Mouse (Mus musculus): ENCODE results near the gene Ap2a1. TPM values are rescaled to one million over a fixed set of nuclear protein-coding genes. Genes with fewer than 3 reads are reported as not detected.

The Ap2a1 gene
- polyA plus RNA-seq (2012; rRNA removed) = 88.2 and 99.1 TPM in 2 replicates

GRCm38 (mm10) chr7:44929204-44930151 is at the start of gene Ap2a1:
Gene Ap2a1, minus strand, starts transcription at chr7:44929496.
- peak; percentile 97 for DNase-seq (ENCODE audit: low read depth)

GRCm38 (mm10) chr7:44978300-44978699 is 49.0 kb upstream of the Ap2a1 start:
- no peak for DNase-seq (ENCODE audit: low read depth)

- DNase-seq (ENCODE audit: low read depth) = no peak
Observed at GRCm38 (mm10) chr7:44975117-44975419, 45.8 kb upstream of the Ap2a1 start.

- DNase-seq (ENCODE audit: low read depth) = no peak
Observed at GRCm38 (mm10) chr7:44974383-44975116, 45.3 kb upstream of the Ap2a1 start, which contains the start of gene Cpt1c. Gene Cpt1c, minus strand, starts transcription at chr7:44974851.

GRCm38 (mm10) chr7:44973415-44974130 is 44.3 kb upstream of the Ap2a1 start:
- no peak for DNase-seq (ENCODE audit: low read depth)

- DNase-seq (ENCODE audit: low read depth) = no peak
Observed at GRCm38 (mm10) chr7:44971142-44971541, 41.8 kb upstream of the Ap2a1 start.

- DNase-seq (ENCODE audit: low read depth) = no peak
Observed at GRCm38 (mm10) chr7:44970231-44970691, 41.0 kb upstream of the Ap2a1 start.

- DNase-seq (ENCODE audit: low read depth) = no peak
Observed at GRCm38 (mm10) chr7:44966638-44967037, 37.3 kb upstream of the Ap2a1 start.

GRCm38 (mm10) chr7:44965975-44966374 is 36.7 kb upstream of the Ap2a1 start:
- no peak for DNase-seq (ENCODE audit: low read depth)

- no peak for DNase-seq (ENCODE audit: low read depth)
Observed at GRCm38 (mm10) chr7:44964990-44965389, 35.7 kb upstream of the Ap2a1 start.

- DNase-seq (ENCODE audit: low read depth) = no peak
Observed at GRCm38 (mm10) chr7:44962831-44963230, 33.5 kb upstream of the Ap2a1 start.

GRCm38 (mm10) chr7:44962337-44962736 is 33.0 kb upstream of the Ap2a1 start:
- no peak for DNase-seq (ENCODE audit: low read depth)

GRCm38 (mm10) chr7:44960512-44960910 is 31.2 kb upstream of the Ap2a1 start:
- DNase-seq (ENCODE audit: low read depth) = no peak

- no peak for DNase-seq (ENCODE audit: low read depth)
Observed at GRCm38 (mm10) chr7:44959874-44960511, 30.7 kb upstream of the Ap2a1 start.

- DNase-seq (ENCODE audit: low read depth) = no peak
Observed at GRCm38 (mm10) chr7:44959281-44959680, 30.0 kb upstream of the Ap2a1 start.

GRCm38 (mm10) chr7:44958208-44958607 is 28.9 kb upstream of the Ap2a1 start:
- no peak for DNase-seq (ENCODE audit: low read depth)

- no peak for DNase-seq (ENCODE audit: low read depth)
Observed at GRCm38 (mm10) chr7:44957183-44957835, 28.0 kb upstream of the Ap2a1 start.

- no peak for DNase-seq (ENCODE audit: low read depth)
Observed at GRCm38 (mm10) chr7:44956266-44956665, 27.0 kb upstream of the Ap2a1 start.

GRCm38 (mm10) chr7:44955628-44956027 is 26.3 kb upstream of the Ap2a1 start:
- no peak for DNase-seq (ENCODE audit: low read depth)

- no peak for DNase-seq (ENCODE audit: low read depth)
Observed at GRCm38 (mm10) chr7:44954091-44954885, 25.0 kb upstream of the Ap2a1 start.

Measured in gonadal fat pad, adult 2 months (tissue).